Mouse (Mus musculus): ENCODE measurements at regions not wholly inside any gene's neighbourhood (a gene's known extent, or its start where the extent isn't known, plus 50 kb on each side); places are given as distances from the start of the nearest gene placed in this dataset.

GRCm38 (mm10) chr8:76038526-76038925, 590.0 kb downstream of the Iqcm start:
- in situ Hi-C loops (cut with MboI, MseI): no loop called here

DNA sequence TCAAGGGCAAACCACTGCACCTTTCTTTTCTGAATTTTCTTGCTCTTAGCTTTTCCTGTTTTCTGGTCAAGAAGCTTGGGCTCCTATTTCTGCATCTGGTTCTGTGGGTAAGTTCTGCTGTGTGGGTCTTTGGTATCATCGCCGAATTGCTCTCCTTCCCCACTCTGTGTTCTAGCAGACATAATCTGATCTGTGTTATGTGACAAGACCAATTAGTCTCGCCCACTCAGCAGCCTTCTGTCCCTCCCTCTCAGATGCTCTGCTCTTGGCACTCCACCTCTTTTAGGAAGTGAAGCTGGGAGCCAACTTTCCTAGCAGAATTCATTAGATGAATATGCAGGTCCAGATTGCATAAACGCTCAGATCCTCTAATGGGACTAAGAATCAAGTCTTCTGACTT, 603.5 kb downstream of the Iqcm start:
- in situ Hi-C loops (cut with MboI, MseI): loop anchor here in 1 of 2 experiments (25.0 kb wide), 1 partner anchor 935 kb away; no protein-coding TSS in a partner anchor

DNA sequence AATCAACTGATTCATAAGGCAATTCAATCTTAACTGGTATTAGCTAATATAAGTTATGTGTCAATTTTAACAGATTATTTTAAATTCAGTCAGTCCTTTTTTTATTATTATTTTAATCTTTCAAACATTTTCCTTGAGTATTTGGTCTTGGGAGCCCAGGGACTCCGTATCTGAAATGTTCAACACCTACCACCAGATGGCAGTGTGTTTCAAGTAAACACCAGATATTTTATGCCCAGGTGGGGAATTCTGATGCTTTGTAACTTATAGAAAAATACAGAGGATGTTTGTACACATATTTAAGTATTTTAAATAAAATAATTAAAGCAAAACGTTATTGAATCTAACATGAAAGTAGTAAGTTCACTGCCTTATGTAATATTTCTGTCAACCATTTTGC, 619.2 kb downstream of the Iqcm start:
- in situ Hi-C loops (cut with MboI, MseI): loop anchor here in 1 of 2 experiments (25.0 kb wide), 1 partner anchor 920 kb away; no protein-coding TSS in a partner anchor

DNA sequence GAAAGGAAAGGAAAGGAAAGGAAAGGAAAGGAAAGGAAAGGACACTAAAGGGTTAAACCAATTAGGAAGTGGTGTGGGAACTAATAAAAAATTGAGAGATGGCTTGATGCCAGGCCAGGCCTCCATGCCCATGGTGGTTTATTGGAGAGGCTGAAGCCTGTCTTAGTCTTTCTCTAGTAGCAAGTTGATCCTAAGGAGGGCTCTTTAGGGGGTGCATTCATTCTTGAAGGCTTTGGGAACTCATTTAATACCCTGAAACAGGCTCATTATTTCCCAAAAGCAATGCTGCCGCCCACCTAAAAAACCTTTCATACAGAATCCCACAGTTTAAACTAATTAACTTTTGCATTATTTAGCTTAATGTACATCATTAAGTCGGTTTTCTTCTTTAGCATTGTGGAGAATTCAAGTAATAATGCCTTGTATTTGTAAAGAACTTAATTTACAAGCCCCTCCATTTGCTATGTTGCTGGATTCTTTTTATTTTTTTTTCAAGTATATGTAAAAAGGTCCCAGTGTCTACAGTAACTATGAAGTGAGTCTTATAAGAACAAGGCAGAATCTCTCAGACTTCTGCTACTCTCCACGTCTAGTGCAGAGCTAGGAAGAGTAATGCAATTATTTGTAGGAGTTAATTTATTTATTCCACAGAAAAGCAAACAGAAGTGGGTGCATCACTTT, 624.3 kb downstream of the Iqcm start:
- in situ Hi-C loops (cut with MboI, MseI): loop anchor here in 1 of 2 experiments (25.0 kb wide), 1 partner anchor 914 kb away; no protein-coding TSS in a partner anchor

DNA sequence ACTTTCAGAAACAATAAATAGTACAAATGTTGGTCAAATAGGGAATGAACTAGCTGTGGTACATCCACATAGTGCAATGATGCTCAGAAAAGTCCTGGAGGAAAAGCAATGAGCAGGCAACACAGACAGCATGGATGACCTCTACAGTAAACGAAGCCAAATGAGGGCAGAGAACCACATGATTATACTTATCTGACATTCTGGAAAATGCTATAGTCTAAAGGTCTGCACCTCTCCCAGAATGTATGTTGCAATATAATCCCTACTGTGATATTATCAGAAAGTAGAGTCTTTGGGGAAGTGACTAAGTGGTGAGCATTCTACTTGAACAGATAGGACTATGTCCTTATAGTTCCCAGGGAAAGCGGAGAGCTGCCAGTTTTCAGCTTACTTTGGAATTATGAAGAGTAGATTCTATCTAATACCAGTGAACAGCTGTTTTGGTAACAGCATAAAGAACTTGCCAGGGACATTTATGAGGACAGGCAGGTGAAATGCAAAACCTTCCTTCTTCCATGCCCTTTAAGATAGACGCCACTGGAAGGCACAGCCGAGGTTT, 672.2 kb downstream of the Iqcm start:
- in situ Hi-C loops (cut with MboI, MseI): loop anchor here in 1 of 2 experiments (10.0 kb wide), 1 partner anchor 174 kb away; no protein-coding TSS in a partner anchor

- in situ Hi-C loops (cut with MboI, MseI): loop anchor here in 1 of 2 experiments (10.0 kb wide), 1 partner anchor 167 kb away; no protein-coding TSS in a partner anchor
These were observed 679.0 kb downstream of the Iqcm start for GRCm38 (mm10) chr8:76127486-76127885.

DNA sequence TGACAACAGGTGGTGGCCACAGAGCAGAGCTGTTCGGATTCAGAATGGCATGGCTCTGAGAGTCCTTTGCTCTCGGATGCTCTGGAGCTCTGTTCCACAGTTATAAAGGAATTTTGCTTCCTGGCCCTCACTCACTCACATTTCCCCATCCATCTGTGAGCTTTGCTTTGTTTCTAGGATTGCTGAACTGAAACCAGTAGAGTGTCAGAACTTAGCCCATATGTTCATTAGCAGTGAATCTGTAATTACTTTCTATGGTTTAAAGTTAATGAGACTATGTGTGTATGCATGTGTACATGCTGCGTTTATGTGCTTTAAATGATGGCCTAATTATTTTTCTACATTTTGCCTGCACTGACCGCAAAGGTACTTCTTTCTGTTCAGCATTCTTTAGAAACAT, 688.7 kb downstream of the Iqcm start:
- in situ Hi-C loops (cut with MboI, MseI): no loop called here

- in situ Hi-C loops (cut with MboI, MseI): no loop called here
These were observed 700.2 kb downstream of the Iqcm start for GRCm38 (mm10) chr8:76148681-76149080.

DNA sequence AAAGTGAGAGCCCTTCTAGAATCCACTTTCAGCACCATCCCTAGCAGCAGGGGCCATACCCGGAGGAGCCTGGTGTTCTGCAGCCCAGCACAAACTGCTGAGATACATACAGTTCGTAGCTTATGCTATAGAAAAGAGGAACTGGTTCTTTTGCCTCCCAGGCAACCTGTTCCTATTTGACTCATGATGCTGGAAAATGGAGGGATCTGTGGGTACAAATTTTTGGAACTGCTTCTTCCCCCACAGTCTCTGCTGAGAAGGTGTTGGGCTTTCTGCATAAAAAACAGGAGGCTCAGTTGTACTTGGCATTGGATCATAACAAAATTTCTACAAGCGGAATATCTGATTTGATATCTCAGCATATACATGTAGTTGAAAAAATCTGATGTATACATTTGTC, 716.7 kb upstream of the Nr3c2 start:
- in situ Hi-C loops (cut with MboI, MseI): no loop called here

DNA sequence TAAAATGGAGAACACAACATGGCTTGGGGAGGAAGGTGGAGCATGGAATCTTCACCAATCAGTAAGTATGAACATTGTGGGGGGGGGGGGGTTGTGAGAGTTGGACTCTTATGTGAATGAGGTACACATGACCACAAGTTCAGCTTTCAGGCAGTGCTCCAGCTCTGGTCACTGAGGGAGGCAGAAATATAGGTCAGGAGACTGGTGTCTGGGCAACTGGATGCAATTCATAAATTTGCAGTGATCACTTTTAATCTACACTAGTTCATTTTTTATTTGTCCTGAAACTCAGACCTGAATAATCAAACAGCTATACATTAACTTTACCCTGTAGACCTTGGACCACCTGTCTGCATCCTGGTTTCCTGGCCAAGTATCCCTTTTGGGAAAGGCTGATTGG, 715.4 kb upstream of the Nr3c2 start:
- in situ Hi-C loops (cut with MboI, MseI): no loop called here

DNA sequence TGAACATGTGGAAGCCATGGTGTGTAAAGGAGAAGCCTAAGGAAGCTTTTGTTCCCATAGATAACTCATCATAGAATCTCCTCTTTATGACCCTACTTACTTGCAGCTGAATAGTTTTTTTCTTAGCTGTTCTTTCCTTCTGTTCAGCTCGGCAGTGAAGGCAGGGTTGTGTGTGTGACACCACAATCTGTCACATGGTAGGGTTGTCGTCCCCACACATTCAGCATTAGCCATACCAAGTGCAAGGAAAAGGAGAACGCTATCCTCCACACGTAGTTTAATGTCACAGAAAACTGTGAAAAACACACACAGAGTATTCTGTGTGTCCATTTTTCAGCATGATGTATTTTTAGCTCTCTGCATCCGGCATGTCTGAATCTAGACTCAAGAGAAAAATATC, 711.9 kb upstream of the Nr3c2 start:
- in situ Hi-C loops (cut with MboI, MseI): no loop called here

DNA sequence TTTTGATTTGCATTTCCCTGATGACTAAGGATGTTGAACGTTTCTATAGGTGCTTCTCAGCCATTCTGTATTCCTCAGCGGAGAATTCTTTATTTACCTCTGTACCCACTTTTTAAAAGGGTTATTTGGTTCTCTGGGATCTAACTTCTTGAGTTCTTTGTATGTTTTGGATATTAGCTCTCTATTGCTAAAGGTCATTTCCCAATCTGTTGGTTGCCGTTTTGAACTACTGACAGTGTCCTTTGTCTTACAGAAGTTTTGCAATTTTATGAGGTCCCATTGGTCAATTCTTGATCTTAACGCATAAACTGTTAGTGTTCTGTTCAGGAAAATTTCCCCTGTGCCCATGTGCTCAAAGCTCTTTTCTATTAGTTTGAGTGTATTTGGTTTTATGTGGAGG, 687.4 kb upstream of the Nr3c2 start:
- in situ Hi-C loops (cut with MboI, MseI): no loop called here

DNA sequence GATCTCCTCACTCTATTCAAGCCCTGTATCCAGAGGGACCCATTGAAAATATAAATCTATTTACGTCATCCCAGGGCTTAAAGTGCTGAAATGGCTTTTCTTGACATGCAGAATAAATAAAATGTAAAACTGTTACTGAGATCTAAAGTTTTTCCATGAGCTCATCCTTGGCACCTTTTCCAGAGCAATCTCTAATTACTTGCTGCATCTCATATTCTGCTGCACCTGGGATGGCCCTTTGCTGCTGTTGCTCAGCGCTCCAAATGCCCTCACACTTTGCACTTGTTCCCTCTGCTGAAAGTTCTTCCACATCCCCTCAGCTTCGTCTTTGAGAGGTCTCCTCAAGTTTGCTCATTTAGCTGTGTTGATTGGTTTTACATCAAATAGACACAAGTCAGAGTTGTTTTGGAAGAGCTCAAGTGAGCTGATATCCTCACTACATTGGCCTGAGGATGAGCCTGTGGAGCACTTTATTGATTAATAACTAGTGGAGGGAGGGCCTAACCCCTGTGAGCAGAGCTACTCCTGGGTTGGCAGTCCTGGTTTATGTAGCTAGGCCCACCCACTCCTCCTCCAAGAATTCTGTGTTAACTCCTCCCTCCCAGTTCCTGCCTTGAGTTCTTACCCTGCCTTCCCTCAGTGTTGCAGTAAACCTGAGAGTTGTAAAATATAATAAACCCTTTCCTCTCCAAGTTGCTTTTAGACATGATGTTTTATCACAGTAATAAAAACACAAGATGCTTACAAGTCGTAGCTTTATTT, 681.2 kb upstream of the Nr3c2 start:
- in situ Hi-C loops (cut with MboI, MseI): no loop called here

- in situ Hi-C loops (cut with MboI, MseI): no loop called here
These were observed 668.4 kb upstream of the Nr3c2 start for GRCm38 (mm10) chr8:76230847-76231246.

DNA sequence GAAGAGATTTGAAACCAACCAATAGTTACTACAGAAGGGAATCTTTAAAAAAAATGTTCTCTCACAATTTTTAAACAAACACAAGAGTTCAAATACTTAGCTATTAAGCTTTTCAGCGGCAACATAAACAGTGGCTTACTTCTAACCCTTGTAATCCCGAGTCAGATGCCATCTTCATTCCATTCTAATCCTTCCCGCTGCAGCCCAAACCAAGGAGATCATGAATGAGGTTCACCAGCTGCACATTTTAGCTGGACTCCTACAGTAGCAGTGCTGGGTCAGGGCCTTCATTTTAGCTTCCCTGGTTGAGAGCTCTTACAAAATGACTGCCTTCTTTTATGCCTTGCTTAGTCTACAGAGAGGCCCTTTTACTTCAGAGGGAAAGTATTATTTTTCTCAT, 650.0 kb upstream of the Nr3c2 start:
- in situ Hi-C loops (cut with MboI, MseI): no loop called here

DNA sequence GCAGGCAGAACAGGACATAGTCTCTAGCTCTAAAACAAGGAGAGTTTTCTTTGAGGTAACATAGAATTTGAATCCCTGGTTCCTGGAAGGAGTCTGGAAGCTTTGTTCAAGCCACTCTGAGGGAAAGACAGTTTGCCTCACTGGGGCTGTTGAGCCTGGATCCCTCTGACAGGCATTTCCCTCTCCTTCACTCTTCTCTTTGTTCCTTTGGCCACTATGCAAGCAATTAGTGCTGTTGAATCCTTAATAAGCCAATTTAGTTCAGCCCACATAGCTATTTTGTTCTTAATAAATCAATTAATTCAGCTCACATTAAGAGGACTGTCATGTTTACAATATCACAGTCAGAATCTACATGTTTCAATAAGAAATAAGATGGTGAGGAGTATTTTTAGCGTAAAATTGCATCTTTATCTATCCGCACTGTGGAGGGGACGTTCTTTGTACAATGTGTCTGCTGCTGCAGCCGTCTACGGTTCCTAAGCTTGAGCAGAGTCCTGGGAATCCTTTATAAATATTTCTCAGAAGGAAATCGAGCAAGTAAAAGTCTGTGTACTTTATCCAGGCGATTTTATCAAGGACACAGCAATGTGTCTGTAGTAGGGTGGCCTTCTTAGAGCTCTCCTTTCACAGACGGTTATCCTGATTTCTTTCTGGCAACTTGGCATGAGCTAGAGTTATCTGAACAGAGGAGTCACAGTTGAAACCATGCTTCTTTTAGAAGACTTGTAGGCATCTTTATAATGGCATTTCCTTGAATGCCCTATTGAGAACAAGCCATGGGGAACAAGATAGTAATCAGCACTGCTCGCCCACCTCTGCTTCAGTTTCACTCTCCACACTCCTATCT, 646.9 kb upstream of the Nr3c2 start:
- in situ Hi-C loops (cut with MboI, MseI): loop anchor here in 1 of 2 experiments (10.0 kb wide), 1 partner anchor 848 kb away; the partner anchor contains the start of gene Gm10358
